Mouse (Mus musculus) kidney, postnatal 10 days (tissue): ENCODE measurements around the gene Gm43191.
"Not testable (repeated sequence)": the region's sequence is repeated elsewhere in the genome, so short reads cannot be mapped to it uniquely, and the experiment has no call there.

Experiments
- DNase-seq: peaks from one replicate; pipeline ENCODE4 v3.0.0; 2021; ENCODE audit warnings: mixed read lengths

Gm43191 gene

GRCm38 (mm10) chr3:116661288-116661869 lies 19.7 kb downstream of the Gm43191 start:
- no peak for DNase-seq

GRCm38 (mm10) chr3:116659856-116660430 lies 21.1 kb downstream of the Gm43191 start:
- DNase-seq: no peak

GRCm38 (mm10) chr3:116658928-116659565 lies 22.0 kb downstream of the Gm43191 start:
- DNase-seq: no peak

DNA sequence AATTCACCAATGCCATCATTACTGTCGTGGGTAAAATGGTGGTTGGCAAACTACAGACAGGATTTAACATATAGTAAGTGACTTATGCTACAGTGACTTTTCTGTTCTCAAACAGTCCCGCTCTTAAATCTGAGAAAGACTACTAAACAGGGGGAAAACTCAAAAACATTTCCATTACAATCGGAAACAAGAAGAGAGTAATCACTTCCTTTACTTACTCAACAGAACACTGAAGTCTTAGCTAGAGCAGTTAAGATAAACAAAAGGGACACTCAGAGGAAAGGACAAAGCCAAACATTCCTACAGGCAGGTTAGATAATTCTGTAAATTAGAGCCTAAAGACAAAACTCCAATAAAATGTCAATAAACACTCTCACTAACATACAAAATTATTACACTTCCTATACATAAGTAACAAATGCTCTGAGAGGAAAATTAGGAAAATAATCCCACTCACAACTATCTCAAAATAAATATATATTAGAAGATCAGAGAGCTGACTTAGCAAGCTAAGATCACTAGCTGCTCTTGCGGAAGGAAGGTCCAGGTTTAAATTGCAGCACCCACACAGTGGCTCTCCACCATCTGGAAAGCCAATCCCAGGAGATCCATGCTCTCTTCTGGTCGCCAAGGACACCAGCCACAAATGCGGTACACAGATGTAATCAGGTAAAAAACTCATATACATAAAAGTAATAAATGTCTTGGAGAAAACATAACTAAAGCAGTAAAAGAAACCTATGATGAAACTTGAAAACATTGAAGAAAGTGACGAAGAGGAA lies 24.7 kb downstream of the Gm43191 start:
- no peak for DNase-seq

DNA sequence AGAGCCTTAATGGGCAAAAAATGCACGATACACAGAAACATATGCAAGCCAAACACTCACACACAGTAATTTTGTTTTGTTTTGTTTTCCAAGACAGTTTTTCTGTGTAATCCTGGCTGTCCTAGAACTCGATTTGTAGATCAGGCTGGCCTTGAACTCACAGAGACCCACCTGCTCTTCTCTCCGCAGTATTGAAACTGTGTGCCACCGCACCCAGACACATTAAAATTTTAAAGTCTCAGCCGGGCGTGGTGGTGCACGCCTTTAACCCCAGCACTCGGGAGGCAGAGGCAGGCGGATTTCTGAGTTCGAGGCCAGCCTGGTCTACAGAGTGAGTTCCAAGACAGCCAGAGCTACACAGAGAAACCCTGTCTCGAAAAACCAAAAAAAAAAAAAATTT lies 27.0 kb downstream of the Gm43191 start:
- not testable (repeated sequence) for DNase-seq

DNA sequence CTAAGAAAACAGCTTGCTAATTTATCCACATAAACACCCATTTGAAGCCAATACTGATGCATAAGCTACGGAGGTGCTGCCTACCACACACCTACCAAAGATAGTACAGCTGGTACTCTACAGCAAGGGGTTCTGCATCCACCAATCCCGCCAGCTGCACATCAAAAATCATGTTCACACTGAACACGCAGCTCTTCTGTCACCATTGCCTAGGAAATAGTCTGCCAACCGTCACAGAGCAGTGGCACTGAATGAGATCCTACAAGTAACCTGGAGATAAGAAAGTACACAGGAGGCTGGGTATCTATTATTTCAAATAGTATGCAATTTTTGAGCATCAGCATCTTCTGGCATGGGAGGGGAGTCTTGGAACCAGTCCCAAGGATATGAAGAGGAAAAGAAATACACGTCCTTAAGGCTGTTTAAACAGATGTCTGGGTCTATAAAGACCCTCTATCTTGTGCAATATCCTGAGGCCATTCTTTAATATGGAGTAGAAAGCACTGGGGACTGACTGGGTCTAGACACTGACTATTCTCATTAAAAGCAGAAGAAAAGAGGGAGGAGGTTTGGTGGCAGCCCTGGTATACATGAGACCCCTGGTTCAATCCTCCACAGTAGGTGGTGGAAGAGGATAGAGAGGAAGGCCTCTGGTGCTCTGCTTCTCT lies 27.6 kb downstream of the Gm43191 start:
- DNase-seq: no peak

DNA sequence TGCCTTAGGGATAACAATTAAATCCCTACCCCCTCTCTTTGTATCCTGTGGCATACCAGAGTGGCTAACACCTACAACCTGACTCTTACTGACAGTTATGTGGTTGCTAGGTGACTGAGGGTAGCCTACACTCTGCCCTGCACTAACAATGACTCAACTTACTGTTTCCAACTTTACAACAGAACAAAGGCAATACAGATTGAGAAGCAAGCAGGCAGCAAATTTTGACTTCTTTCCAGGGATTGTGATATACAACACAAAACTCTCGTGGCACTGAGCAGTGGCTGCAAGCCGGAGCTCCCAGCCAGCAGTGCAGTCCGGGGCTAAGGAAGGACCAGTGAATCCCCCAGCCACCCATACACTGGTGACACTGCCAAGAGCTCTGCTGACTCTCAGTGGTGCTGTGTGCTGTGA lies 29.0 kb downstream of the Gm43191 start:
- DNase-seq: no peak

DNA sequence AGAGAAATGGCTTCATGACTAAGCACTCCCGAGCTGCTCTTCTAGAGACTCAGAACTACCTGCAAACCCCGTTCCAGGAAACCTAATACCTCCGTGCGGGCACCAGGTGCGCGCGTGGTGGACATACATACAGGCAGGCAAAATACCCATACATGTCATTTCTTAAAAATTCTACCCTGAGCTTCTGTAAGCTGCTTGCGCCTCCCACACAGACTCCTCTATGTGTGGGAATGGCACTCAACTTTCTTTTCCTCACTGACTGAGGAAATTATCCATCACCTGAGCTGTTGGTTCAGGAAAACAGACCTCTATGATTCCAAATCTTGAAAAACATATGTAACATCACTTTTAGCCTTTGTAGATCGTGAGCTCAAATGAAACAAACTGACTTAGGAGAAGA lies 30.4 kb downstream of the Gm43191 start:
- DNase-seq: no peak

DNA sequence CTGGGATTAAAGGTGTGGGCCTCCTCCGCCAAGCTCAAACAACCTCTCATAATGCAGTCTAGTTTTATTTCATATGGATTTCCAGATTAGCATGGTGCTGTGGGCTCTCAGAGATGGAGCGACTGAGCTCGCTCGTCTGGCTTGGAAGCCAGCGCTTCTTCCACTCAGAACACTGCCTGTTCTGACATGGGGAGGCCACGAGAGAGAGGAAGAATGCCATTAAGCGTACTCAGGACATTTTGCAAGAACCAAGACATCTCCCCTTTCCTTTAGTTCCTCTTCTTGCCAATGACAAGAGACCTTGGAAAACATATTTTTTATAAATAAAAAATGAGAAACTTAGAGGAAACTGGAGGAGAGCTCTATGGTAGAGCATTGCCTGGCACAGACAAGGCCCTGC lies 32.3 kb downstream of the Gm43191 start:
- DNase-seq: no peak

- DNase-seq: no peak
Observed at GRCm38 (mm10) chr3:116646387-116646786, 34.7 kb downstream of the Gm43191 start.

DNA sequence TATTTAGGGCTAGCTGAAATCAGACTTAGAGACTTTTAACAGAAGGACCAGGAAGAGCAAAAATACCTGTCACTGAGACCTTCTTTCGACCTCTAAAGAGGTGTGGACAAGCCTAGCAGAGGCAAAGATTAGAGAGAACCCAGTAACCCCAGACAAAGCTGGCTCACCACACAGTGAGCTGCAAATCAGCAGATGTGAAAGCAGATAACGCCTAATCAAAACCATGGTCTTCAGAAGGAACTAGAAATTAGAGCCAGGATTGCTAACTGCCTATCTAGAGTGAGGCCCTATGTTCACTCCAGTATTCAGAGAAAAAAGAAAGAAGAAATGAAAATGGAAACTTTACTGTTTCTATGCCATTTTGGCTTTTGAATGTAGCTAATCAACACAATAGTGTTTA lies 38.7 kb downstream of the Gm43191 start:
- no peak for DNase-seq

DNA sequence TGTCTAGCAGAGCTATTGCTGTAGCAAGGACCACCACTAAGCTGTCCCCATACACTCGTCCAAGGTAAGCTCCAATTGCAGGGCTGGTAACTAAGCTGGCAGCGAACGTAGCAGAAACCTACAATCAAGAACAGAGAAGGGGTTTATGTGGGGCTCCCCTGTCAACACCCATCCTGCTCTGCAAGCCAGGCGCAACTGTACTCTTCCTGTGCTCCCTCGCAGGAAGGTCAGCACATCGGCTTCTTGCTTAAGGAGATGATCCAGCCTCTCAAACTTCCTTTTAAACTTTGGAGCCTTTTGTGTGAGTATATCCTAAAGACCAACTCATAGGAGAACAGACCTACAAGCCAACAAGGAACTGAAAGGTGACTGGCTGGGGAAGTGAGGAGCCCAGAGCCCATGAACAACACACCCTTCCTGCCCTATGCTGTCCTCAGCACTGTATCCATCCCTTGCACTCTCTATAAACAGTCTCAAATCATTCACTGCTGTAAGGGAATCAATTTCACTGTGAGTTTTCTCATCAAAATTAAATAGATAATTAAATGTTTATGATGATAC lies 39.2 kb downstream of the Gm43191 start:
- DNase-seq: no peak

DNA sequence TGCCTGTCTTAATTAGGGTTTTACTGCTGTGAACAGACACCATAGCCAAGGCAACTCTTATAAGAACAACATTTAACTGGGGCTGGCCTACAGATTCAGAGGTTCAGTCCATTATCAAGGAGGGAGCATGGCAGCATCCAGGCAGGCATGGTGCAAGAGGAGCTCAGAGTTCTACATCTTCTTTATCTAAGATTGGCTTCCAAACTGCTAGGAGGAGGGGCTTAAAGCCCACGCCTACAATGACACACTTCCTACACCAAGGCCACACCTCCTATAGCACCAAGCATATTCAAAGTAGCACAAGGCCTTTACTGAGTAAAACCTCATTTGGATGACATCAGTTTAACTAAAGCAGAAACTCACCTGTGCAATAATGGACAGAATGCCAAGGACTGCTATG lies 41.0 kb downstream of the Gm43191 start:
- no peak for DNase-seq

- no peak for DNase-seq
Observed at GRCm38 (mm10) chr3:116638572-116638971, 42.5 kb downstream of the Gm43191 start.

DNA sequence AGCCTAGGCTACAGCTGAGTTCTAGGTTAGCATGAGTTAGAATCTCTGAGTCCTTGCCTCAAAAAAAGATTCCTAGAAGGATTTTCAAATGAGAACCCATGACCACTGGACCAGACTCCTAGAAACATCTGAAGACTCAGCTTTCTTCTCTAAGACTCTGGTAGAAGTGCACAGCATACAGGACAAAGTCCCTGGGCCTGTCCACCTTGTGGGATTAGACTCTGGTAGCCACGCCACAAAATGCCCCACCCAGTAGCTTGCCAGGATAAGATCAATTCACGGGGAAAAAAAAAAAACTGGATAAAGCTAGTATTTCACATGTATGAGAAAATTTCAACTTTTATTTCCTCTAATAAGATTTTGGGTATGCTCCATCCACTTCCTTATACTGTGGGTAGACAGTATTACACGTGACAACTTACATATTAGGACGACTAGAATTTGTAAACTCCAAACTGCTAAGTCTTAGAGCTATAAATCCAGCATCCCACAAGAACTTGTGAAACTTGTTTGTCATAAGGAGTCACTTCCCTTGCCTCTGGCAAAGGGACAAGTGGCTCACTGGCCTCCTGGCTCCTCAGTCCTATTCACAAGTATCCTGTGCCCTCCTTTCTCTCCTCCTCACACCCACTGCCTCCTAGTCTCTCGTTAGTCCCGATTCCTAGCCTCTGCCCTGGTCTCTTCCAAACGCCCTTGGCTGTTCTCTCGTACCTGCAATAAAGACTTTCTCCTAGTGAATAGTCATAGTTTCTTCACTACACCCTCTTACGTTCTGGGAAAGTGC lies 43.2 kb downstream of the Gm43191 start:
- no peak for DNase-seq

DNA sequence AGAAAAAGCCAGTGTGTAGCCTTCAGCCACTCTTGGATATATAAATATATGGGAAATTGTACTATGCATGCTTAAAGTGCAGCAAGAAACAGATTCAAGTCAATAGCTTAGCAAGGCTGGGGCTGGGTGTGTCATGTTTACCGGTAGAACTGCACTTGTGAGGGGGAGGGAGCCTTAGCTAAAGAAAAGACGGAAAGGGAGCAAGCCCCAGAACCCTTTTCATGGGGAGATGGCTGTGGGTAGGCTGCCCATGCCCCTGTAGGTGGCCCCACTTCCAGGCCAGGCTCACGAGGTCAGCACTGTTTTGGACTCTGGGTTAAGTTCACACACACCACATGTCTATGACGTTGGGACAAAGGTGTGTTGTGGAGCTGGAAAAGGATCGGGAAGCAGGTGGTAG lies 45.3 kb downstream of the Gm43191 start:
- DNase-seq: no peak

GRCm38 (mm10) chr3:116634853-116635252 lies 46.2 kb downstream of the Gm43191 start:
- DNase-seq: no peak

- DNase-seq: no peak
Observed at GRCm38 (mm10) chr3:116634091-116634490, 47.0 kb downstream of the Gm43191 start.

DNA sequence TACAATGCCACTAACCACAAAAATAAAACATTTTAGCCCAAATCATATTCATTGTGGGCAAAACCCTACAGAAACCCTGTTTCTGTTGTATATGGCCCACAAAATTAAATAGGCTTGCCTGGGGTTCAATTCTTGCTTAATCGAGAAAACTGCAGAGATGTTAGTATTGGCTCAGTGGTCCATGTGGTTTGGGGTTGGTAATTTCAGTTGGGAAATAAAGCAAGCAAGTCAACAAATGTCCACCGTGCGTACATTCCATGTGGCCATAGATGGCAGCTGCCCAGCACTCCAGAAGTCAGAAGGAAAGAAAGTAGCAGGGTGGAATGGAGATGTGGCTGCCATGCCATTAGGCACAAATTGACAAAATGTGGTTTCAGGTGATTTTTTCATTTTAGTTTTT lies 48.1 kb downstream of the Gm43191 start:
- no peak for DNase-seq

DNA sequence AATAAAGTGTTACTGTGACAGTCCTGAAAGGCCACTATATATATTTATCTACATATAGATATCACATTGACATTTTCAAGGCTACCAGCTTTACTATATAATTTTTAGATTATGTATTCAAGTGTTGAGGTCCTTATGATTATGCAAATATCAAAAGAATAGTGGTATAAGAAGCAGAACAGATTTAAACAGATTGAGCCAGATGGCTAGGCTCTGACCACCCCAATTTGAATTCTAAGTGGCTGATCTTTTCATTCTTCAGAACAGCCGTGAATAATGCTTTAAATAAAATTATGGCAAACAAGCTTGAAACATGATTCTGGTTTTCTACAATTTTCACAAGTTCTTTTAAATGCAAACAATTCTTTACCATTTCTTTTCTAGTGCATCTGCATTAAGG lies 49.6 kb downstream of the Gm43191 start:
- DNase-seq: no peak

- no peak for DNase-seq
Observed at GRCm38 (mm10) chr3:116622641-116623040, 58.4 kb downstream of the Gm43191 start.
